21 mouse cellular contexts compared by ENCODE assay signal in the genomic region with DNA sequence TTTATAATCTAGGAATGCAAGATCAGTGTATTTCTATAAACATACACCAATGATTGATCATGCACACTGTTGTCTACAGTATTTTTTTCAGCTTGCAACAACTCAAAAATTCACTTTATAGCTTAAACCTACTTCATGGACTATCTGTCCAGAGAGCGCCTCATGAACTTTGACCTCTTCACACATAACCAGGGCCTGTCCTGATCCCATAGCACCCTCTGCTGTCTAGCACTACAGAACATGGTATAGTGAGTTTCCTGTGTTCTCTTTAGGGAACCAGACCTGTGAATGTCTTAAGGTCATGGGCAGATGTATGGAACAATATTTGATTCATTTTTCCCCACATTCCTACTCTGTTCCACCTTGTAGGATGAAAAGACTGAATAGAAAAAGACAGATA.
DNase-seq lines count a peak whose midpoint lies in the region; ATAC-seq and TF ChIP-seq lines count a peak whose summit lies in the region.
"Had no signal": no experiment of that assay in that cellular context is flagged by ENCODE, and none has a peak within 500 bp of the region (broad histone marks: within the 10 kb centered on the region; RNA-seq: fewer than 3 reads in every experiment).

No protein-coding gene starts in this region.

- H3K27me3 ChIP-seq in intestine, embryonic 15.5 days (replicated peaks): no peaks in the 10 kb centered on the region
- H3K27me3 ChIP-seq in intestine, embryonic 16.5 days (replicated peaks; ENCODE audit: control insufficient read depth, insufficient read depth, low read length): no peaks in the 10 kb centered on the region
- H3K27me3 ChIP-seq in liver, adult 2 months (ENCODE audit: control insufficient read depth, insufficient read depth, low read length): no peaks in the 10 kb centered on the region
- no peaks in the 10 kb centered on the region for H3K27me3 ChIP-seq in liver, embryonic 11.5 days (replicated peaks; ENCODE audit: control insufficient read depth, insufficient read depth, low read length)
- no peaks in the 10 kb centered on the region for H3K27me3 ChIP-seq in Patski
- H3K27me3 ChIP-seq in forebrain, embryonic 16.5 days (replicated peaks; ENCODE audit: control insufficient read depth, insufficient read depth, low read length): no peaks in the 10 kb centered on the region
- H3K27me3 ChIP-seq: forebrain, embryonic 15.5 days; liver, embryonic 15.5 days had no signal

- ATAC-seq in intestine, embryonic 15.5 days: peak; percentile 58; the same call in 1 of the 2 replicates
- ATAC-seq in intestine, embryonic 16.5 days: no peak
- no peak for ATAC-seq in liver, embryonic 11.5 days (replicated peaks; ENCODE audit: low FRiP score)
- no peak for ATAC-seq in Patski
- ATAC-seq in forebrain, embryonic 16.5 days: no peak
- ATAC-seq: forebrain, embryonic 15.5 days had no signal

- no peaks in the 10 kb centered on the region for H3K36me3 ChIP-seq in intestine, embryonic 15.5 days
- H3K36me3 ChIP-seq in intestine, embryonic 16.5 days (ENCODE audit: control insufficient read depth, insufficient read depth, low read length): no peaks in the 10 kb centered on the region
- no peaks in the 10 kb centered on the region for H3K36me3 ChIP-seq in liver, adult 2 months (ENCODE audit: control insufficient read depth, insufficient read depth, low read length)
- no peaks in the 10 kb centered on the region for H3K36me3 ChIP-seq in liver, embryonic 11.5 days (ENCODE audit: control insufficient read depth, insufficient read depth, low read length)
- no peaks in the 10 kb centered on the region for H3K36me3 ChIP-seq in forebrain, embryonic 16.5 days (ENCODE audit: control insufficient read depth, insufficient read depth)
- H3K36me3 ChIP-seq: forebrain, embryonic 15.5 days; limb, embryonic 10.5 days; liver, embryonic 15.5 days; midbrain, embryonic 10.5 days had no signal

- in situ Hi-C loops in Patski (cut with MboI; ENCODE audit: low pct_unique_long_range_greater_than_20kb): no loop called here

- H3K9ac ChIP-seq in intestine, embryonic 15.5 days: no peak overlapping the region
- no peak overlapping the region for H3K9ac ChIP-seq in intestine, embryonic 16.5 days (ENCODE audit: low read depth, low read length)
- H3K9ac ChIP-seq in liver, adult 2 months (ENCODE audit: low read depth, low read length): no peak overlapping the region
- no peak overlapping the region for H3K9ac ChIP-seq in liver, embryonic 11.5 days (ENCODE audit: low read depth, low read length)
- H3K9ac ChIP-seq in forebrain, embryonic 16.5 days (replicated peaks; ENCODE audit: low read depth, low read length): no peak overlapping the region
- H3K9ac ChIP-seq: forebrain, embryonic 15.5 days; liver, embryonic 15.5 days had no signal

- H3K4me2 ChIP-seq in intestine, embryonic 15.5 days (replicated peaks): no peak overlapping the region
- H3K4me2 ChIP-seq in intestine, embryonic 16.5 days (ENCODE audit: low read depth, low read length): no peak overlapping the region
- H3K4me2 ChIP-seq in liver, embryonic 11.5 days: no peak overlapping the region
- H3K4me2 ChIP-seq in forebrain, embryonic 16.5 days (ENCODE audit: low read length): no peak overlapping the region
- H3K4me2 ChIP-seq: forebrain, embryonic 15.5 days; heart, embryonic 11.5 days; liver, embryonic 15.5 days had no signal

- whole genome bisulfite sequencing in intestine, embryonic 15.5 days: 88% methylated on average over 1 of the region's 1 CpGs
- WGBS in intestine, embryonic 16.5 days: 84% methylated on average over 1 of the region's 1 CpGs
- WGBS in liver, adult 2 months: 41% methylated on average over 1 of the region's 1 CpGs
- 89% methylated on average over 1 of the region's 1 CpGs for WGBS in liver, embryonic 11.5 days
- WGBS in forebrain, embryonic 16.5 days: 94% methylated on average over 1 of the region's 1 CpGs

- no peaks in the 10 kb centered on the region for H3K4me1 ChIP-seq in intestine, embryonic 15.5 days (replicated peaks)
- H3K4me1 ChIP-seq in intestine, embryonic 16.5 days (ENCODE audit: control insufficient read depth, insufficient read depth, low read length): no peaks in the 10 kb centered on the region
- H3K4me1 ChIP-seq in liver, adult 2 months (ENCODE audit: control insufficient read depth, insufficient read depth, low read length): no peaks in the 10 kb centered on the region; the same call in 1 of the 2 replicates
- no peaks in the 10 kb centered on the region for H3K4me1 ChIP-seq in liver, embryonic 11.5 days (replicated peaks; ENCODE audit: control insufficient read depth, insufficient read depth, low read length)
- H3K4me1 ChIP-seq in forebrain, embryonic 16.5 days (replicated peaks; ENCODE audit: control insufficient read depth, insufficient read depth, low read length): no peaks in the 10 kb centered on the region
- H3K4me1 ChIP-seq: forebrain, embryonic 15.5 days; limb, embryonic 10.5 days; liver, embryonic 15.5 days; midbrain, embryonic 10.5 days had no signal

- no peaks in the 10 kb centered on the region for H3K79me2 ChIP-seq in liver, adult 2 months (ENCODE audit: control insufficient read depth, insufficient read depth, low read length)

- DNase-seq in liver, adult 2 months (ENCODE audit: extremely low read depth, low read depth, low spot score): peak; percentile 70
- DNase-seq in liver, embryonic 11.5 days (ENCODE audit: low spot score): no peak
- no peak for DNase-seq in Patski (ENCODE audit: low read depth, low spot score)
- peak; percentile 11 for DNase-seq in kidney, postnatal 10 days
- no peak for DNase-seq in testis, postnatal 14 days (ENCODE audit: low spot score)
- DNase-seq: adrenal gland, postnatal 14 days; B cell, adult 2 months; cerebellum, postnatal 14 days; embryo, embryonic 11 days; heart, postnatal 10 days; thymus, postnatal 25 days had no signal

- H3K27ac ChIP-seq in intestine, embryonic 15.5 days: no peak overlapping the region
- H3K27ac ChIP-seq in intestine, embryonic 16.5 days (ENCODE audit: low read length): no peak overlapping the region
- no peak overlapping the region for H3K27ac ChIP-seq in liver, adult 2 months (replicated peaks; ENCODE audit: insufficient read depth, low read depth, low read length)
- no peak overlapping the region for H3K27ac ChIP-seq in liver, embryonic 11.5 days (ENCODE audit: low read depth, low read length)
- no peak overlapping the region for H3K27ac ChIP-seq in forebrain, embryonic 16.5 days (ENCODE audit: low read length)
- H3K27ac ChIP-seq: forebrain, embryonic 15.5 days; left cerebral cortex, adult 2 months; limb, embryonic 10.5 days; liver, embryonic 15.5 days; macrophage; midbrain, embryonic 10.5 days had no signal

- CTCF ChIA-PET in Patski (lab: Charles Lee): interaction anchor here (1.0 kb wide), 1 partner anchor 169 kb away, joined by 3 read pairs; no protein-coding TSS in a partner anchor

- peak; percentile 53 for TF ChIP-seq CTCF in liver, adult 2 months (IDR thresholded peaks at IDR 0.05; ENCODE audit: low read depth, low read length)
- peak; percentile 18 for TF ChIP-seq CTCF in Patski (IDR thresholded peaks at IDR 0.05)

- TF ChIP-seq POLR2A in liver, adult 2 months (IDR thresholded peaks at IDR 0.05; ENCODE audit: extremely low read depth, insufficient read depth, low read length): no peak

- no peak overlapping the region for H3K4me3 ChIP-seq in intestine, embryonic 15.5 days (replicated peaks)
- no peak overlapping the region for H3K4me3 ChIP-seq in intestine, embryonic 16.5 days (ENCODE audit: low read length)
- no peak overlapping the region for H3K4me3 ChIP-seq in liver, adult 2 months (ENCODE audit: insufficient read depth, low read depth, low read length)
- H3K4me3 ChIP-seq in liver, embryonic 11.5 days (ENCODE audit: low read depth, low read length): no peak overlapping the region
- no peak overlapping the region for H3K4me3 ChIP-seq in forebrain, embryonic 16.5 days (replicated peaks; ENCODE audit: low read length)
- H3K4me3 ChIP-seq: forebrain, embryonic 15.5 days; left cerebral cortex, adult 2 months; limb, embryonic 10.5 days; liver, embryonic 15.5 days; midbrain, embryonic 10.5 days had no signal

- POLR2A ChIA-PET in Patski (lab: Charles Lee): no interaction called here

- no peaks in the 10 kb centered on the region for H3K9me3 ChIP-seq in intestine, embryonic 15.5 days
- H3K9me3 ChIP-seq in intestine, embryonic 16.5 days (ENCODE audit: control insufficient read depth, low read length): no peaks in the 10 kb centered on the region
- no peaks in the 10 kb centered on the region for H3K9me3 ChIP-seq in liver, embryonic 11.5 days (ENCODE audit: control insufficient read depth, low read length)
- H3K9me3 ChIP-seq in forebrain, embryonic 16.5 days (ENCODE audit: control insufficient read depth, low read length): no peaks in the 10 kb centered on the region
- H3K9me3 ChIP-seq: forebrain, embryonic 15.5 days; limb, embryonic 10.5 days; liver, embryonic 15.5 days; midbrain, embryonic 10.5 days had no signal

Comparison
In these comparisons a context has a peak if more than half of its experiments do, and no peak if none do; other contexts are left out.
1. DNase-seq: peak in liver, adult 2 months (single experiment) and kidney, postnatal 10 days (single experiment); none in liver, embryonic 11.5 days (single experiment), Patski (single experiment) and testis, postnatal 14 days (single experiment).